Mouse (Mus musculus) neural tube, embryonic 11.5 days (tissue): Measurements from ENCODE around the gene Mbnl1. TPM values are rescaled to one million over a fixed set of nuclear protein-coding genes. Genes with fewer than 3 reads are reported as not detected.

ENCODE experiments used
- ATAC-seq: fragments of 200-750 bp; cut with Nextera tagmentation; 2 replicates; pipeline ENCODE4 v1.8.0; 2017; ENCODE audit warnings: moderate number of reproducible peaks, mild to moderate bottlenecking, moderate TSS enrichment, moderate library complexity; ENCODE audit not compliant: insufficient read depth, low FRiP score, low TSS enrichment
- DNase-seq: peaks from one replicate; pipeline ENCODE4 v3.0.0-alpha.2; 2015; ENCODE audit warnings: low spot score
- H3K27ac ChIP-seq: fragments of 300-500 bp; sonication (generic); 2 replicates; pipeline ENCODE4 v1.5.1; 2014; ENCODE audit warnings: low read depth, mild to moderate bottlenecking, low read length
- H3K27me3 ChIP-seq: fragments of 300-500 bp; sonication (generic); 2 replicates; pipeline ENCODE4 v1.6.1; 2014; ENCODE audit warnings: mild to moderate bottlenecking, low read length, mixed read lengths; ENCODE audit not compliant: control insufficient read depth, insufficient read depth
- H3K36me3 ChIP-seq: fragments of 300-500 bp; sonication (generic); 2 replicates; pipeline ENCODE4 v1.6.1; 2014; ENCODE audit warnings: mild to moderate bottlenecking, low read length, moderate library complexity, mixed read lengths; ENCODE audit not compliant: control insufficient read depth, insufficient read depth
- H3K4me1 ChIP-seq: fragments of 300-500 bp; sonication (generic); 2 replicates; pipeline ENCODE4 v1.6.1; 2014; ENCODE audit warnings: low read length, mixed read lengths; ENCODE audit not compliant: control insufficient read depth, insufficient read depth
- H3K4me2 ChIP-seq: fragments of 300-500 bp; sonication (generic); 2 replicates; pipeline ENCODE4 v1.6.1; 2014; ENCODE audit warnings: low read depth, mild to moderate bottlenecking, moderate library complexity
- H3K4me3 ChIP-seq: fragments of 300-500 bp; sonication (generic); 2 replicates; pipeline ENCODE4 v1.5.1; 2014; ENCODE audit warnings: low read depth, low read length
- H3K9ac ChIP-seq: fragments of 300-500 bp; sonication (generic); 2 replicates; pipeline ENCODE4 v1.6.1; 2014; ENCODE audit warnings: mild to moderate bottlenecking, low read length
- H3K9me3 ChIP-seq: fragments of 300-500 bp; sonication (generic); 2 replicates; pipeline ENCODE4 v1.6.1; 2016; ENCODE audit warnings: low read length; ENCODE audit not compliant: control insufficient read depth
- WGBS: fragments of 180-500 bp; shearing (Covaris S2); extraction: QIAGEN DNeasy Blood & Tissue Kit; methylation state at CpG from one replicate; pipeline ENCODE4 v1.1.7; 2014; 5-methylcytosine and 5-hydroxymethylcytosine counted together
- polyA plus RNA-seq: library from polyadenylated mRNA; unstranded; fragments of >200 nt; fragmentation: Nextera tagmentation; extraction: Ambion mirVana; gene quantifications from 2 replicates; pipeline ENCODE4 v1.2.1, GENCODE M21; 2014

Mbnl1 gene
- polyA plus RNA-seq, 1 experiment from 2014 or later = 57.7 TPM

- Histone ChIP-seq H3K4me1 (0 out of 2 replicates have a peak, but pooled peaks cover 5% of the 10 kb centered on the region), H3K4me2 (no peak overlapping the region), H3K27me3 (no peaks in the 10 kb centered on the region), H3K27ac (no peak overlapping the region), H3K9ac (no peak overlapping the region), H3K9me3 (no peaks in the 10 kb centered on the region), H3K4me3 (no peak overlapping the region), H3K36me3 (no peaks in the 10 kb centered on the region)
- WGBS = 92% methylated on average over 3 of the region's 3 CpGs
- ATAC-seq = no peak
- DNase-seq = no peak
Measured at GRCm38 (mm10) chr3:60507496-60507895, 34.9 kb downstream of the Mbnl1 start.

- no peak overlapping the region for H3K27ac ChIP-seq
- H3K9me3 ChIP-seq = no peaks in the 10 kb centered on the region
- H3K36me3 ChIP-seq = no peaks in the 10 kb centered on the region
- no peak for ATAC-seq
- no peak overlapping the region for H3K9ac ChIP-seq
- WGBS = 96% methylated on average over 2 of the region's 2 CpGs
- H3K4me2 ChIP-seq = no peak overlapping the region
- 0 out of 2 replicates have a peak, but pooled peaks cover 5% of the 10 kb centered on the region for H3K4me1 ChIP-seq
- no peak overlapping the region for H3K4me3 ChIP-seq
- no peak for DNase-seq
- no peaks in the 10 kb centered on the region for H3K27me3 ChIP-seq
Measured at GRCm38 (mm10) chr3:60507979-60508378, 35.3 kb downstream of the Mbnl1 start.

- Histone ChIP-seq H3K4me2 (no peak overlapping the region), H3K4me3 (no peak overlapping the region), H3K9me3 (no peaks in the 10 kb centered on the region), H3K27ac (no peak overlapping the region), H3K4me1 (0 out of 2 replicates have a peak, but pooled peaks cover 3% of the 10 kb centered on the region), H3K9ac (no peak overlapping the region), H3K27me3 (no peaks in the 10 kb centered on the region), H3K36me3 (no peaks in the 10 kb centered on the region)
- ATAC-seq (no peak), DNase-seq (no peak)
- WGBS = 88% methylated on average over 3 of the region's 3 CpGs
Measured at GRCm38 (mm10) chr3:60511197-60511596, 38.6 kb downstream of the Mbnl1 start.

GRCm38 (mm10) chr3:60513337-60513736 lies 40.7 kb downstream of the Mbnl1 start:
- DNase-seq = no peak
- no peaks in the 10 kb centered on the region for H3K9me3 ChIP-seq
- 0 out of 2 replicates have a peak, but pooled peaks cover 3% of the 10 kb centered on the region for H3K4me1 ChIP-seq
- no peak overlapping the region for H3K4me3 ChIP-seq
- H3K9ac ChIP-seq = no peak overlapping the region
- no peaks in the 10 kb centered on the region for H3K36me3 ChIP-seq
- 49% methylated on average over 7 of the region's 7 CpGs for WGBS
- no peak; the same call in 1 of the 2 replicates for ATAC-seq
- H3K27me3 ChIP-seq = no peaks in the 10 kb centered on the region
- no peak overlapping the region for H3K27ac ChIP-seq
- H3K4me2 ChIP-seq = no peak overlapping the region

- Histone ChIP-seq H3K9me3 (no peaks in the 10 kb centered on the region), H3K4me1 (0 out of 2 replicates have a peak, but pooled peaks cover 3% of the 10 kb centered on the region), H3K4me2 (no peak overlapping the region), H3K36me3 (no peaks in the 10 kb centered on the region), H3K4me3 (no peak overlapping the region), H3K27ac (no peak overlapping the region), H3K9ac (no peak overlapping the region), H3K27me3 (no peaks in the 10 kb centered on the region)
- WGBS = 93% methylated on average over 2 of the region's 2 CpGs
- no peak for DNase-seq
- ATAC-seq = no peak
Measured at GRCm38 (mm10) chr3:60513746-60514145, 41.1 kb downstream of the Mbnl1 start.

GRCm38 (mm10) chr3:60515430-60515829 lies 42.8 kb downstream of the Mbnl1 start:
- Histone ChIP-seq H3K4me1 (0 out of 2 replicates have a peak, but pooled peaks cover 3% of the 10 kb centered on the region), H3K9ac (no peak overlapping the region), H3K27ac (no peak overlapping the region), H3K4me2 (no peak overlapping the region), H3K27me3 (no peaks in the 10 kb centered on the region), H3K9me3 (no peaks in the 10 kb centered on the region), H3K36me3 (no peaks in the 10 kb centered on the region), H3K4me3 (no peak overlapping the region)
- DNase-seq (no peak), ATAC-seq (no peak)

GRCm38 (mm10) chr3:60516054-60516674 lies 43.5 kb downstream of the Mbnl1 start:
- H3K9ac ChIP-seq = no peak overlapping the region
- 44% methylated on average over 12 of the region's 12 CpGs for WGBS
- ATAC-seq (peak; percentile 25; the same call in 1 of the 2 replicates), DNase-seq (peak; percentile 39)
- H3K36me3 ChIP-seq = no peaks in the 10 kb centered on the region
- no peak overlapping the region for H3K4me2 ChIP-seq
- no peaks in the 10 kb centered on the region for H3K27me3 ChIP-seq
- no peak overlapping the region for H3K27ac ChIP-seq
- H3K4me3 ChIP-seq = no peak overlapping the region
- H3K4me1 ChIP-seq = 0 out of 2 replicates have a peak, but pooled peaks cover 3% of the 10 kb centered on the region
- H3K9me3 ChIP-seq = no peaks in the 10 kb centered on the region

GRCm38 (mm10) chr3:60517234-60517787 lies 44.7 kb downstream of the Mbnl1 start:
- no peaks in the 10 kb centered on the region for H3K36me3 ChIP-seq
- 0 out of 2 replicates have a peak, but pooled peaks cover 3% of the 10 kb centered on the region for H3K4me1 ChIP-seq
- no peak overlapping the region for H3K4me3 ChIP-seq
- DNase-seq (no peak), ATAC-seq (no peak)
- WGBS = 55% methylated on average over 3 of the region's 3 CpGs
- no peak overlapping the region for H3K4me2 ChIP-seq
- H3K27me3 ChIP-seq = no peaks in the 10 kb centered on the region
- no peak overlapping the region for H3K27ac ChIP-seq
- no peak overlapping the region for H3K9ac ChIP-seq
- H3K9me3 ChIP-seq = no peaks in the 10 kb centered on the region

- H3K36me3 ChIP-seq = no peaks in the 10 kb centered on the region
- DNase-seq = no peak
- no peak overlapping the region for H3K27ac ChIP-seq
- no peak overlapping the region for H3K4me2 ChIP-seq
- WGBS = 72% methylated on average over 3 of the region's 3 CpGs
- no peak overlapping the region for H3K9ac ChIP-seq
- no peak overlapping the region for H3K4me3 ChIP-seq
- no peaks in the 10 kb centered on the region for H3K4me1 ChIP-seq
- no peaks in the 10 kb centered on the region for H3K9me3 ChIP-seq
- ATAC-seq = no peak
- no peaks in the 10 kb centered on the region for H3K27me3 ChIP-seq
Measured at GRCm38 (mm10) chr3:60519337-60519736, 46.7 kb downstream of the Mbnl1 start.
